Mouse (Mus musculus) mature B cell (primary cell): ENCODE results near the gene Jph3.

Experiments
- in situ Hi-C: fragments of 300-500 bp; cut with MboI; formaldehyde crosslinking; loops from 2 replicates; pipeline ENCODE4 v1.14.3; 2019

Gene Jph3

DNA sequence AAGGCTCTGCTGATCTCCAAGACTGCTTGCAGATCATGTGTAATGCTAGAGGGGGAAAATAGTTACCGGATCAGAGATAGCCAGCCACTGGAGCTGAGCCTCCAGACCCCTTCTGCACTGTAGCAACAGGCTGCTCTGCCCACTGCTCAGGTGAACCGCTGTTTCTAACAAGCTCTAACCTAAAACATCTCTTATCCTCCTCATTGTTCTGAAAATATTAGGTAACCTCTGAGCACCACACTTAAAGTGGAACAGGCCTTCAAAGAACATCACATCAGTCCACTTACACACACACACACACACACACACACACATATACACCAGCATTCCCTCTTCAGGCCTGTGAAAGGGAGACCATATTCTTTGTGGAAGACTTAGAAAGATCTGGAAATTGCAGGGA lies 102.6 kb downstream of the Jph3 start:
- in situ Hi-C loops = no loop called here

GRCm38 (mm10) chr8:121832503-121832902 lies 103.1 kb downstream of the Jph3 start:
- in situ Hi-C loops = no loop called here

DNA sequence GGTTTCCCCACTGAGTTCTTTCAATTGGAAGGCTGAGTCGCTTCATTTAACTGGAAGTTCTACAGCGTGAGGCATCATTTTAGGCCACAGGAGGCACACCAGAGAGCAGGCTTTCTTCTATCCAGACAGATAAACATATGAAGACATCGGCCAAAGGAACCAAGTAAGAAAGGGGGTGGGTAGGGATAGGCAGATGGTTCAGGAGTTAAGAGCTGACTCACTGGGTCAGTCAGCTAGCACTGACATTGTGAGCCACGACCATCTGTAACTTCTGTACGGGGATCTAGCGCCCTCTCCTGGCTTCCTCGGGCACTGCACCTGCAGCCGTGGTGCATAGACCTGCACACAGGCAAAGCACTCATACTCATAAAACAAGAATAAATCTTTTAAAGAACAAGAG lies 111.8 kb downstream of the Jph3 start:
- in situ Hi-C loops = no loop called here

DNA sequence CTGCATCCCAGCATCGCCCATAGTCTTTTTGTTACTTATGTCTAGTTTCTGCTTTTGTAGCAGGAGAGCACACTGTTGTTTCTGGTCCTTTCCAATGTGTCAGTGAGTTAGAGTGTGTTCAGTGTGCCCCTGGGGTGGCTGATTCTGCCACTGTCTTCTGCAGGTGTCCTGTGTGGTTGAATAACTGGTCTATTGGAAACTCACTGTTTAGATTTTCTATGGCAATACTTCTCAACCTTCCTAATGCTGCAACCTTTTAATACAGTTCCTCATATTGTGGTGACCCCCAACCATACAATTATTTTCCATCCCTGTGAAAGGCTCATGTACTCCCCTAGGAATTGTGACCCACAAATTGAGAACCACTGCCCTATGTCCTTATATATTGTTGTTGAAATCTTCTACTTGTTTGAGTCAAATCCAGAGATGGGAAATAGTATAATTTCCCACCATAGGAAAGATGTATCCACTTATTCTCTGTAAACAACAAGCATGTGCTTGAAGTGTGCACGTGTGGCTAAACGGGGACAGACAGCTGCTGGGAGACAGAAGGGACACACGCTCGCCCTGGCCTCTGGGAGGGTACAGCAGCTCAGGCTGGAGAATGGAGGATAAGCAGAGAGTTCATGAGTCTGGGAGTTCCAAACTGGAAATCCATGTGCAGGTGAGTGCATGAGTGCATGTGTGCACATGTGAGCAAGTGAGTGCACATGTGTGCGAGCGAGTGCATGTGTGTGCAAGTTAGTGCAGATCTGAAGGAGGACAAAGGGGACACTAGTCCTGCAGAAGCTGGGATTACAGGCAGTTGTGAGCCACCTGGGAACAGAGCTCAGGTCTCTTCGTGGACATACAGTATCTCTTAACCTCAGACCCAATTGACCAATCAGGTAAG lies 112.9 kb downstream of the Jph3 start:
- in situ Hi-C loops = no loop called here

- in situ Hi-C loops = no loop called here
These were observed 113.8 kb downstream of the Jph3 start for GRCm38 (mm10) chr8:121843184-121843733.
